Mouse (Mus musculus) ovary, adult 18-20 months (tissue): ENCODE data around the gene Frmd4b.

Source experiments
- DNase-seq: peaks from one replicate; pipeline ENCODE4 v3.0.0; 2022; ENCODE audit warnings: low spot score, mixed read lengths

Frmd4b gene

GRCm38 (mm10) chr6:97579704-97580103 is 37.6 kb downstream of the Frmd4b start:
- no peak for DNase-seq

- no peak for DNase-seq
Observed at GRCm38 (mm10) chr6:97578210-97578609, 39.1 kb downstream of the Frmd4b start.

GRCm38 (mm10) chr6:97577349-97577748 is 40.0 kb downstream of the Frmd4b start:
- DNase-seq: no peak

- no peak for DNase-seq
Observed at GRCm38 (mm10) chr6:97576565-97577346, 40.6 kb downstream of the Frmd4b start.

GRCm38 (mm10) chr6:97576096-97576495 is 41.2 kb downstream of the Frmd4b start:
- DNase-seq: no peak

- no peak for DNase-seq
Observed at GRCm38 (mm10) chr6:97574973-97575372, 42.4 kb downstream of the Frmd4b start.

- no peak for DNase-seq
Observed at GRCm38 (mm10) chr6:97572226-97572625, 45.1 kb downstream of the Frmd4b start.

GRCm38 (mm10) chr6:97568538-97568937 is 48.8 kb downstream of the Frmd4b start:
- peak; percentile 24 for DNase-seq

GRCm38 (mm10) chr6:97566746-97567145 is 50.6 kb downstream of the Frmd4b start:
- no peak for DNase-seq

- DNase-seq: no peak
Observed at GRCm38 (mm10) chr6:97557147-97557546, 60.2 kb downstream of the Frmd4b start.

GRCm38 (mm10) chr6:97555637-97556036 is 61.7 kb downstream of the Frmd4b start:
- no peak for DNase-seq

GRCm38 (mm10) chr6:97553431-97553830 is 63.9 kb downstream of the Frmd4b start:
- no peak for DNase-seq

- no peak for DNase-seq
Observed at GRCm38 (mm10) chr6:97552573-97552972, 64.8 kb downstream of the Frmd4b start.

GRCm38 (mm10) chr6:97551884-97552283 is 65.5 kb downstream of the Frmd4b start:
- no peak for DNase-seq

GRCm38 (mm10) chr6:97551161-97551560 is 66.2 kb downstream of the Frmd4b start:
- no peak for DNase-seq

- no peak for DNase-seq
Observed at GRCm38 (mm10) chr6:97540458-97540857, 76.9 kb downstream of the Frmd4b start.

GRCm38 (mm10) chr6:97535763-97536445 is 81.4 kb downstream of the Frmd4b start:
- no peak for DNase-seq

- no peak for DNase-seq
Observed at GRCm38 (mm10) chr6:97531043-97531442, 86.3 kb downstream of the Frmd4b start.

- no peak for DNase-seq
Observed at GRCm38 (mm10) chr6:97528961-97529680, 88.2 kb downstream of the Frmd4b start.

GRCm38 (mm10) chr6:97526092-97526491 is 91.2 kb downstream of the Frmd4b start:
- DNase-seq: no peak

- peak; percentile 46 for DNase-seq
Observed at GRCm38 (mm10) chr6:97523118-97523517, 94.2 kb downstream of the Frmd4b start.

GRCm38 (mm10) chr6:97521279-97522038 is 95.9 kb downstream of the Frmd4b start:
- no peak for DNase-seq
